29 mouse cellular contexts compared by ENCODE assay signal in genomic region chr16:29527085-29527484, GRCm38 (mm10). TPM values are rescaled to one million over a fixed set of nuclear protein-coding genes. Genes with fewer than 3 reads are reported as not detected.
DNase-seq lines count a peak whose midpoint lies in the region; ATAC-seq and TF ChIP-seq lines count a peak whose summit lies in the region.
"Had no signal": no experiment of that assay in that cellular context is flagged by ENCODE, and none has a peak within 500 bp of the region (broad histone marks: within the 10 kb centered on the region; RNA-seq: fewer than 3 reads in every experiment).

No protein-coding gene starts in this region.

- TF ChIP-seq RAD21 in CH12.LX (IDR thresholded peaks at IDR 0.05; ENCODE audit: low read depth, low read length) = no peak

- no peak overlapping the region for H3K4me3 ChIP-seq in CH12.LX (replicated peaks in 1 of 3; ENCODE audit: low read depth in 2 of 3, low read length in 2 of 3, poor library complexity in 1 of 3)
- H3K4me3 ChIP-seq in lung, adult 2 months (replicated peaks; ENCODE audit: extremely low read depth, low read depth, low read length) = no peak overlapping the region
- H3K4me3 ChIP-seq: embryonic facial prominence, embryonic 12.5 days; forebrain, embryonic 12.5 days; gastrocnemius, adult 2 months; heart, embryonic 15.5 days; neural tube, embryonic 12.5 days had no signal

- no peak overlapping the region for H3K9ac ChIP-seq in CH12.LX (ENCODE audit: insufficient read depth, low read depth)
- H3K9ac ChIP-seq: embryonic facial prominence, embryonic 12.5 days; forebrain, embryonic 12.5 days; heart, embryonic 15.5 days; hindbrain, embryonic 14.5 days; liver, embryonic 14.5 days; neural tube, embryonic 12.5 days had no signal

- TF ChIP-seq EP300 in CH12.LX (IDR thresholded peaks at IDR 0.05; ENCODE audit: low read length) = peak; percentile 56

- peak; percentile 51 for TF ChIP-seq POLR2A in CH12.LX (IDR thresholded peaks at IDR 0.05; ENCODE audit: low read depth, low read length)
- no peak for TF ChIP-seq POLR2A in lung, adult 2 months (IDR thresholded peaks at IDR 0.05; ENCODE audit: borderline replicate concordance, extremely low read depth, low read depth, low read length)

- peaks cover 7% of the 10 kb centered on the region for H3K9me3 ChIP-seq in CH12.LX (replicated peaks; ENCODE audit: low read length)
- H3K9me3 ChIP-seq: embryonic facial prominence, embryonic 12.5 days; forebrain, embryonic 12.5 days; heart, embryonic 15.5 days; neural tube, embryonic 12.5 days had no signal

- H3K27ac ChIP-seq in CH12.LX (ENCODE audit: insufficient read depth, low read depth) = no peak overlapping the region
- H3K27ac ChIP-seq: embryonic facial prominence, embryonic 12.5 days; forebrain, embryonic 12.5 days; gastrocnemius, adult 2 months; heart, embryonic 15.5 days; hindbrain, embryonic 14.5 days; liver, embryonic 14.5 days; neural tube, embryonic 12.5 days had no signal

- H3K36me3 ChIP-seq in CH12.LX (replicated peaks in 1 of 2; ENCODE audit: control insufficient read depth in 1 of 2, insufficient read depth in 1 of 2, low read length in 1 of 2) = no peaks in the 10 kb centered on the region
- H3K36me3 ChIP-seq: embryonic facial prominence, embryonic 12.5 days; forebrain, embryonic 12.5 days; heart, embryonic 15.5 days; neural tube, embryonic 12.5 days had no signal

- H3K4me2 ChIP-seq in CH12.LX (ENCODE audit: insufficient read depth, low read depth, poor library complexity, severe bottlenecking) = peak overlapping the region; percentile 32
- H3K4me2 ChIP-seq: embryonic facial prominence, embryonic 12.5 days; forebrain, embryonic 12.5 days; heart, embryonic 15.5 days; hindbrain, embryonic 14.5 days; neural tube, embryonic 12.5 days had no signal

- no peaks in the 10 kb centered on the region for H3K79me2 ChIP-seq in CH12.LX (replicated peaks; ENCODE audit: control insufficient read depth, extremely low read depth, insufficient read depth, poor library complexity, severe bottlenecking)

- dilution Hi-C loops in CH12.LX (cut with MboI; ENCODE audit: extremely low pct_ligation_motif_present, extremely low pct_unique_long_range_greater_than_20kb, low sequenced_read_pairs) = no loop called here

- peak; percentile 58 for DNase-seq in 416B (ENCODE audit: low read depth)
- DNase-seq in CH12.LX (ENCODE audit: extremely low read depth) = peak; percentile 22
- peak; percentile 39 for DNase-seq in lung, adult 2 months
- no peak for DNase-seq in embryo, embryonic 10 days (ENCODE audit: low spot score)
- DNase-seq in embryo, embryonic 10.5 days (ENCODE audit: low spot score) = no peak
- DNase-seq in right cerebral cortex, postnatal 36 days (ENCODE audit: low spot score in 2 of 2) = no peak
- DNase-seq: adrenal gland, postnatal 36 days; cerebellum, adult 11 months; cerebellum, adult 9-11 months; gastrocnemius, adult 2 months; heart, postnatal 4 days; kidney, adult 18-20 months; kidney, postnatal 10 days; midbrain, embryonic 14.5 days; right cerebral cortex, postnatal 25 days; thymus, postnatal 36 days had no signal

- peaks cover 0 to 25% of the 10 kb centered on the region in 2 experiments; a peak in 2 of 4 replicates for H3K4me1 ChIP-seq in CH12.LX (ENCODE audit: control insufficient read depth in 1 of 2, insufficient read depth in 2 of 2)
- H3K4me1 ChIP-seq in lung, adult 2 months (ENCODE audit: control insufficient read depth, insufficient read depth, low read length) = no peaks in the 10 kb centered on the region
- H3K4me1 ChIP-seq: embryonic facial prominence, embryonic 12.5 days; forebrain, embryonic 12.5 days; heart, embryonic 15.5 days; neural tube, embryonic 12.5 days had no signal

- 66% methylated on average over 6 of the region's 6 CpGs for WGBS in lung, adult 2 months

- no peak for TF ChIP-seq CTCF in CH12.LX (conservative IDR thresholded peaks at IDR 0.05 in 1 of 2, IDR thresholded peaks at IDR 0.05 in 1 of 2; ENCODE audit: low read depth in 2 of 2, low read length in 2 of 2)
- TF ChIP-seq CTCF in lung, adult 2 months (IDR thresholded peaks at IDR 0.05; ENCODE audit: insufficient read depth, low read length) = no peak

- peak; percentile 63 for ATAC-seq in megakaryocyte, adult 5-6 weeks (ENCODE audit: poor library complexity, severe bottlenecking)
- ATAC-seq: inflammation-experienced regulatory T-cells, adult 6 months had no signal

- H3K27me3 ChIP-seq in CH12.LX (replicated peaks) = no peaks in the 10 kb centered on the region
- H3K27me3 ChIP-seq: embryonic facial prominence, embryonic 12.5 days; forebrain, embryonic 12.5 days; heart, embryonic 15.5 days; neural tube, embryonic 12.5 days had no signal

- in situ Hi-C loops in CH12.LX (cut with MboI; ENCODE audit: low pct_ligation_motif_present, low pct_unique_long_range_greater_than_20kb, low sequenced_read_pairs) = no loop called here

TF ChIP-seq in CH12.LX, 34 proteins besides CTCF, POLR2A, EP300 and RAD21:
- peak; percentile 51 for TF ChIP-seq ELF1 (IDR thresholded peaks at IDR 0.05; ENCODE audit: low read depth, low read length)
- peak; percentile 70 for TF ChIP-seq BHLHE40 (IDR thresholded peaks at IDR 0.05; ENCODE audit: low read depth, low read length)
- TF ChIP-seq IRF4 (IDR thresholded peaks at IDR 0.05; ENCODE audit: low read depth, low read length) = peak; percentile 93
- TF ChIP-seq ZC3H11A (IDR thresholded peaks at IDR 0.05; ENCODE audit: low read depth, low read length) = no peak
- no peak for TF ChIP-seq TCF12 (IDR thresholded peaks at IDR 0.05; ENCODE audit: low read depth, low read length)
- peak; percentile 43; the same call in 1 of the 2 replicates for TF ChIP-seq ETS1 (conservative IDR thresholded peaks at IDR 0.05; ENCODE audit: low read depth, low read length)
- TF ChIP-seq JUND (conservative IDR thresholded peaks at IDR 0.05; ENCODE audit: low read depth, low read length) = peak; percentile 84
- TF ChIP-seq MEF2A (IDR thresholded peaks at IDR 0.05; ENCODE audit: borderline replicate concordance, low read depth, low read length) = no peak
- TF ChIP-seq TBP (conservative IDR thresholded peaks at IDR 0.05; ENCODE audit: low read depth, low read length) = 0 out of 2 replicates have a peak, but pooled peaks have one; percentile 32
- TF ChIP-seq MAX (IDR thresholded peaks at IDR 0.05; ENCODE audit: low read length) = no peak
- peak; percentile 75 for TF ChIP-seq JUN (IDR thresholded peaks at IDR 0.05; ENCODE audit: insufficient read depth, low read depth, low read length)
- TF ChIP-seq UBTF (IDR thresholded peaks at IDR 0.05; ENCODE audit: low read depth, low read length) = no peak

RNA-seq across cellular contexts. Expression of gene Atp13a4, which starts 17.6 kb away (rescaled TPM):
- not detected in 2 replicates for total RNA-seq in CH12.LX (2012; rRNA removed)
- total RNA-seq in CH12.LX (2014; rRNA removed) = not detected in 2 replicates
- polyA plus RNA-seq in CH12.LX (2012; ENCODE audit: insufficient read length, low read depth) = not detected in 2 replicates
- polyA plus RNA-seq in lung, adult 2 months (2012; rRNA removed) = 3.0 and 6.3 TPM in 2 replicates
- not detected in 2 replicates for total RNA-seq in megakaryocyte, adult 5-6 weeks (2015)
- not detected in 2 replicates for total RNA-seq in megakaryocyte, adult 5-6 weeks (2017)
- total RNA-seq: adrenal gland, adult 18-20 months; adrenal gland, postnatal 36 days; gastrocnemius, adult 2 months; gastrocnemius, postnatal 4 days; heart, postnatal 4 days; megakaryocyte-erythroid progenitor cell, adult 5-6 weeks had no signal
- polyA plus RNA-seq: inflammation-experienced regulatory T-cells, adult 6 months; limb, embryonic 11.5 days; liver, embryonic 14.5 days; spleen, adult 2 months had no signal

RNA-seq across cellular contexts. Expression of gene Opa1, which starts 52.0 kb away (rescaled TPM):
- total RNA-seq in CH12.LX (2012; rRNA removed) = 42.0 and 46.4 TPM in 2 replicates
- total RNA-seq in CH12.LX (2014; rRNA removed) = 49.9 and 56.1 TPM in 2 replicates
- 54.4 and 57.3 TPM in 2 replicates for polyA plus RNA-seq in CH12.LX (2012; ENCODE audit: insufficient read length, low read depth)
- 6.9 and 9.6 TPM in 2 replicates for polyA plus RNA-seq in lung, adult 2 months (2012; rRNA removed)
- 27.0 and 30.5 TPM in 2 replicates for total RNA-seq in megakaryocyte, adult 5-6 weeks (2015)
- total RNA-seq in megakaryocyte, adult 5-6 weeks (2017) = 56.2 and 59.1 TPM in 2 replicates

Comparison
In these comparisons a context has a peak if more than half of its experiments do, and no peak if none do; other contexts are left out.
1. DNase-seq: peak in 416B (single experiment), CH12.LX (single experiment) and lung, adult 2 months (single experiment); none in embryo, embryonic 10 days (single experiment), embryo, embryonic 10.5 days (single experiment) and right cerebral cortex, postnatal 36 days (0 of 2).